Mouse (Mus musculus): Measurements from ENCODE around the gene Gm49384. TPM values are rescaled to one million over a fixed set of nuclear protein-coding genes. Genes with fewer than 3 reads are reported as not detected.
A peak's percentile ranks its signal among the peaks of the same experiment; 100 is the strongest.
"Not testable (repeated sequence)": the region's sequence is repeated elsewhere in the genome, so short reads cannot be mapped to it uniquely, and the experiment has no call there.

Gene Gm49384
- polyA plus RNA-seq, 1 experiment: 0.78 TPM

DNA sequence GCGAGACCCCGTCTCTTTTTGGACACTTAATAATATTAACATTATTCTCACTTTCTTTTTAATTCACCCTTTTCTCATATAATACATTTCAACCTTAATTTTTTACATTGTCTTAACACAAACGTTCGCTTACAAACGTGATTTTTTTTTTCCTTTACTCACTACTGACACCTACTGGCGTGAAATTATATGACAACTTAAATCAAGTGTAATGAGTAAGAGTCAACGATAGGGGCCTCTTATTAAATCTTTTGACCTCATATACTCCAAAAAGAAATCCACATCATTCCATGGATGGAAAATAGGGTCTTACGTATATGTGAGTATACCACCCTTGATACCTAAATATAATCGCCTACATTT is 44.5 kb downstream of the Gm49384 start:
- peaks cover 10% of the 10 kb centered on the region for H3K36me3 ChIP-seq (ENCODE audit: control insufficient read depth, insufficient read depth, low read length)
- H3K27ac ChIP-seq (ENCODE audit: insufficient read depth, low read depth, low read length): no peak overlapping the region
- TF ChIP-seq POLR2A (IDR thresholded peaks at IDR 0.05; ENCODE audit: low read depth, low read length) (no peak), CTCF (conservative IDR thresholded peaks at IDR 0.05; ENCODE audit: insufficient read depth, insufficient read length, low read depth, low read length) (0 out of 2 replicates have a peak, but pooled peaks have one; percentile 19)
- WGBS: 3% methylated on average over 9 of the region's 9 CpGs
- H3K4me1 ChIP-seq (ENCODE audit: control insufficient read depth, insufficient read depth, low read length): peaks cover 6% of the 10 kb centered on the region; the same call in 1 of the 2 replicates
- DNase-seq: peak; percentile 59
- no peaks in the 10 kb centered on the region for H3K27me3 ChIP-seq (replicated peaks; ENCODE audit: control insufficient read depth, insufficient read depth, low read length)
- H3K4me3 ChIP-seq (ENCODE audit: insufficient read depth, low read depth, low read length): no peak overlapping the region

DNA sequence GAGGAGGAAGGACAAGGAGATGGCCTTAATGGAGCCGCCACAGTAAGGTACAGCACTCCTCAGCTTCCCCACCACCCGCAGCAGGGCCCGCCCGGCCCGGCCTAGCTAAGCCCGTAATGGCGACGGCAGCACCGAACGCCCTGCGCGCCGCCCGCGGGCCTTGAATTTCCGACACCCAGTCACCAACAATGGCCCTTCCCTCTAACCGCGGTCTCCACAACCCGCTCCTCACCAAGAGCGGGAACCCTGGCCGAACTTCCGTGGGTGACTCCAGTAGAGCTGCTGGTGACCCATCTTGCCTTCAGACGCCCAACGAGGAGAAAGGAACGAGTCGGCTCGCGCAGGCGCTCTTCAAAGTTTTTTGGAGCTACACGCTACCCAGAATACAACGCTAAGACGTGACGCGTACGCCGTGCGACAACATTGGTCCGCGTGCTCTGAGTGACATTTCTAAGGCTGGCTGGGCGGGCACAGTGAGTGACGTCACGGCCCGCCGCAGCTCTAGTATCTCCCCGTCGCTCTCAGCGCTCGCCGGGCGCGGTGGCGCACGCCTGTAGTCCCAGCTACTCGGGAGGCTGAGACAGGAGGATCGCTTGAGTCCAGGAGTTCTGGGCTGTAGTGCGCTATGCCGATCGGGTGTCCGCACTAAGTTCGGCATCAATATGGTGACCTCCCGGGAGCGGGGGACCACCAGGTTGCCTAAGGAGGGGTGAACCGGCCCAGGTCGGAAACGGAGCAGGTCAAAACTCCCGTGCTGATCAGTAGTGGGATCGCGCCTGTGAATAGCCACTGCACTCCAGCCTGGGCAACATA is 45.1 kb downstream of the Gm49384 start, which contains the start of gene Rps29:
Gene Rps29, minus strand, starts transcription at position 422 of the 813 bp plus-strand sequence.
- H3K36me3 ChIP-seq (ENCODE audit: control insufficient read depth, insufficient read depth, low read length): peaks cover 10% of the 10 kb centered on the region
- peak; percentile 99 for DNase-seq
- peak; percentile 85 for TF ChIP-seq POLR2A (IDR thresholded peaks at IDR 0.05; ENCODE audit: low read depth, low read length)
- H3K27me3 ChIP-seq (replicated peaks; ENCODE audit: control insufficient read depth, insufficient read depth, low read length); H3K4me1 ChIP-seq (ENCODE audit: control insufficient read depth, insufficient read depth, low read length): not testable (repeated sequence)
- H3K4me3 ChIP-seq (ENCODE audit: insufficient read depth, low read depth, low read length): peak within 1 kb of the TSS; percentile 83
- WGBS: under 1% methylated on average over 58 of the region's 68 CpGs
- H3K27ac ChIP-seq (ENCODE audit: insufficient read depth, low read depth, low read length): peak within 1 kb of the TSS; percentile 84

DNA sequence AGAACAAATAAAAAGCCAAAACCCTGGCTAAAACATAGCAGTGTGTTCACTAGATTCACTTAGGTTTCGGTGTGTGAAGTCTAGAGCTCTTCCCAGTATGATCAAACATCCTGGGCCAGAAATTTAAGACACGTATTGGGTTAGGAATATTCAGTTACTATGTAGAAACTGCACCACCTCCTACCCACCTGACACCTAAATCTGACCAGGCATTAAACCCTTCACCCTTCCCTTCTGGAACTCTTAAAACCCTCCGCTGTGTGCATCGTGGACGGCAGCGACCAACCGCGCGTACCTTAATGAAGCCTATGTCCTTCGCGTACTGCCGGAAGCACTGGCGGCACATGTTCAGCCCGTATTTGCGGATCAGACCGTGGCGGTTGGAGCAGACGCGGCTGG is 45.7 kb downstream of the Gm49384 start:
- no peak for TF ChIP-seq CTCF (conservative IDR thresholded peaks at IDR 0.05; ENCODE audit: insufficient read depth, insufficient read length, low read depth, low read length)
- TF ChIP-seq POLR2A (IDR thresholded peaks at IDR 0.05; ENCODE audit: low read depth, low read length): no peak
- no peaks in the 10 kb centered on the region for H3K27me3 ChIP-seq (replicated peaks; ENCODE audit: control insufficient read depth, insufficient read depth, low read length)
- peaks cover 10% of the 10 kb centered on the region for H3K36me3 ChIP-seq (ENCODE audit: control insufficient read depth, insufficient read depth, low read length)
- under 1% methylated on average over 19 of the region's 19 CpGs for WGBS
- DNase-seq: no peak
- peaks cover 6% of the 10 kb centered on the region; the same call in 1 of the 2 replicates for H3K4me1 ChIP-seq (ENCODE audit: control insufficient read depth, insufficient read depth, low read length)
- H3K27ac ChIP-seq (ENCODE audit: insufficient read depth, low read depth, low read length): peak overlapping the region; percentile 84
- H3K4me3 ChIP-seq (ENCODE audit: insufficient read depth, low read depth, low read length): peak overlapping the region; percentile 83

DNA sequence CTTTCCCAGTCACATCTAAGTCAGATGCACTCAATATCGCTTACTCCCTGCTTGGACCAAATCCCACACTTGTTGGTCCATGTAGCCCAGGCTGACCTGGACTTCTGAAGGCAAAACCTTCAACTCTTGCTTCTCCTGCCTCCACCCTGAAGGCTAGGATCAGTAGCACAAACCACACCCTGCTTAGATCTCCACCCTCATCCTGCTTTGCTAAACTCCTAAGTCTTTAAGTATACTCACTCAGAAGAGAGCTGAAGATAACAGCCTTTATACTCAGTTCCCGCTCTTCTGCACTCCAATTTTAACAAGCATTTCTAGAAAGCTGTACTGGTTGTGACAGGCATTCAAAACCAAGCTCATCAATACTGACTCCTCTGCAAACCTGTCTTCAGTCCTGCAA is 47.0 kb downstream of the Gm49384 start:
- Histone ChIP-seq H3K36me3 (ENCODE audit: control insufficient read depth, insufficient read depth, low read length) (peaks cover 10% of the 10 kb centered on the region), H3K4me3 (ENCODE audit: insufficient read depth, low read depth, low read length) (no peak overlapping the region), H3K4me1 (ENCODE audit: control insufficient read depth, insufficient read depth, low read length) (peaks cover 6% of the 10 kb centered on the region; the same call in 1 of the 2 replicates), H3K27me3 (replicated peaks; ENCODE audit: control insufficient read depth, insufficient read depth, low read length) (no peaks in the 10 kb centered on the region), H3K27ac (ENCODE audit: insufficient read depth, low read depth, low read length) (no peak overlapping the region)
- TF ChIP-seq CTCF (conservative IDR thresholded peaks at IDR 0.05; ENCODE audit: insufficient read depth, insufficient read length, low read depth, low read length) (no peak), POLR2A (IDR thresholded peaks at IDR 0.05; ENCODE audit: low read depth, low read length) (no peak)
- DNase-seq: no peak
- 96% methylated on average over 2 of the region's 2 CpGs for WGBS

DNA sequence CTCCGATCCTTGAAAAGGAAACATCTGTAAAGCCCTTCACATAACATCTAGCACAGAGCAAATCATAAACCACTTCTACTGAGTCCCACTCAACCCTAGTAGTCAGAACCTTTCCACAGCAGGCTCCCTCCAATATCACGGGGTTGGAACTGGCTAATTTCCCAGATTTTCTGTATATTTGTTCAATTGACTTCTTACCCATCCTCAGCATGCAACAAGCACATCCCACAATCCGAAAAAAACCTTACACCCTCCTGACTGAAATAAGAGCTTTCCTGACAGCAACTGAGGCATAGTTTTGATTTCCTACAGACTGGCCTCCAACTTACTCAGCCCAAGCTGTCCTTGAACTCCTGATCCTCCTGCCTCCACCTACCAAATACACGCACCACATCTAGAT is 47.6 kb downstream of the Gm49384 start:
- no peak overlapping the region for H3K4me3 ChIP-seq (ENCODE audit: insufficient read depth, low read depth, low read length)
- DNase-seq: no peak
- TF ChIP-seq POLR2A (IDR thresholded peaks at IDR 0.05; ENCODE audit: low read depth, low read length) (no peak), CTCF (conservative IDR thresholded peaks at IDR 0.05; ENCODE audit: insufficient read depth, insufficient read length, low read depth, low read length) (no peak)
- H3K27ac ChIP-seq (ENCODE audit: insufficient read depth, low read depth, low read length): no peak overlapping the region
- peaks cover 10% of the 10 kb centered on the region for H3K36me3 ChIP-seq (ENCODE audit: control insufficient read depth, insufficient read depth, low read length)
- peaks cover 6% of the 10 kb centered on the region; the same call in 1 of the 2 replicates for H3K4me1 ChIP-seq (ENCODE audit: control insufficient read depth, insufficient read depth, low read length)
- no peaks in the 10 kb centered on the region for H3K27me3 ChIP-seq (replicated peaks; ENCODE audit: control insufficient read depth, insufficient read depth, low read length)
- 90% methylated on average over 4 of the region's 4 CpGs for WGBS

DNA sequence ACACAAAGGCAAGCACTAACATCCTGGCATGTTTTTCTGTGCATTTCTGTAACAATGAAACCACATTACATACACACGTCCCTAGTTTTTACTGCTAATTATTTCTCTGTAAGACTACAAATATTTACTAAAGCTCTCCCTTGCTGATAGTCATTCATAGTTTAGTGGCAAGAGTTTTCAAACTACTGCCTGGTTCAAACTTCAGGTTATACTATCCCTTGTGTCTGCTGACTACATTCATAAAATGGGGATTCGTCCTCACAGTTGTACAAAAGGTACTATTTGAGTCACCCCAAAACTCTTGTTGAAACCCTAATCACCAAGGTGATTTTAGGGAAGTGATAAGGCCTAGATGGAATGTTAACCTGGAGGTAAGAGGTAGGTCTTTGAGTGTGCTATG is 48.1 kb downstream of the Gm49384 start:
- Histone ChIP-seq H3K4me1 (ENCODE audit: control insufficient read depth, insufficient read depth, low read length) (peaks cover 6% of the 10 kb centered on the region; the same call in 1 of the 2 replicates), H3K4me3 (ENCODE audit: insufficient read depth, low read depth, low read length) (no peak overlapping the region), H3K27me3 (replicated peaks; ENCODE audit: control insufficient read depth, insufficient read depth, low read length) (no peaks in the 10 kb centered on the region), H3K27ac (ENCODE audit: insufficient read depth, low read depth, low read length) (no peak overlapping the region), H3K36me3 (ENCODE audit: control insufficient read depth, insufficient read depth, low read length) (peaks cover 10% of the 10 kb centered on the region)
- DNase-seq: no peak
- 90% methylated on average over 2 of the region's 2 CpGs for WGBS
- no peak for TF ChIP-seq POLR2A (IDR thresholded peaks at IDR 0.05; ENCODE audit: low read depth, low read length)
- no peak for TF ChIP-seq CTCF (conservative IDR thresholded peaks at IDR 0.05; ENCODE audit: insufficient read depth, insufficient read length, low read depth, low read length)

DNA sequence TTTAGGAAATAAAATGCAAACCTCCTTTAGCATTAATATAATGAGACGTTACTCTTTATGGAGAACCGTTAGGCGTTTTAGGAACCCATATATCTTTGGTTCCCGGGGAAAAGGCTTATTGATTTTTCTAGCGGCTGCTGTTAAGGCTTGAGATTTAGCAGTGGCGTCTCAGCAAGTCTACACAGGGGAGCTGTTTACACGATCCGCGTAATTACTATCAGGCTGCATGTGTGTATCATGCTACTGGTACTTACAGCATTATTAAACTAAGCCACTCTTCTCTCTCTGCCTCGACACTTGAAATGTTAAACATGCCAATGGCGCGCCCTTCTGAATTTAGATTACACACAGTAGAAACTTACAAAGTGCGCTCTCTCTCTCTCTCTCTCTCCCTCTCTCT is 54.0 kb downstream of the Gm49384 start:
- Histone ChIP-seq H3K4me3 (ENCODE audit: insufficient read depth, low read depth, low read length) (no peak overlapping the region), H3K27ac (ENCODE audit: insufficient read depth, low read depth, low read length) (no peak overlapping the region), H3K36me3 (ENCODE audit: control insufficient read depth, insufficient read depth, low read length) (no peaks in the 10 kb centered on the region), H3K4me1 (ENCODE audit: control insufficient read depth, insufficient read depth, low read length) (no peaks in the 10 kb centered on the region), H3K27me3 (replicated peaks; ENCODE audit: control insufficient read depth, insufficient read depth, low read length) (no peaks in the 10 kb centered on the region)
- TF ChIP-seq CTCF (conservative IDR thresholded peaks at IDR 0.05; ENCODE audit: insufficient read depth, insufficient read length, low read depth, low read length) (no peak), POLR2A (IDR thresholded peaks at IDR 0.05; ENCODE audit: low read depth, low read length) (no peak)
- DNase-seq: no peak
- 86% methylated on average over 13 of the region's 13 CpGs for whole genome bisulfite sequencing

All from kidney, adult 2 months (tissue).